Mouse (Mus musculus): ENCODE results near the gene Wfdc5.

GRCm38 (mm10) chr2:164195971-164196699 lies 13.6 kb upstream of the Wfdc5 start:
- TF ChIP-seq EP300 (IDR thresholded peaks at IDR 0.05) (no peak), CTCF (IDR thresholded peaks at IDR 0.05) (no peak)

Data from lung, postnatal 0 days (tissue).